Mouse (Mus musculus) brain, adult 2 months (tissue): ENCODE data around the gene Gm45713.
A peak's percentile ranks its signal among the peaks of the same experiment; 100 is the strongest.
"Not testable (repeated sequence)": the region's sequence is repeated elsewhere in the genome, so short reads cannot be mapped to it uniquely, and the experiment has no call there.

Experiments used
- DNase-seq: peaks from one replicate; pipeline ENCODE4 v3.0.0; 2011; ENCODE audit warnings: low read depth, low spot score

Gene Gm45713

GRCm38 (mm10) chr7:45144368-45145174 lies 8.5 kb upstream of the Gm45713 start:
- no peak for DNase-seq

- no peak for DNase-seq
These were observed 5.9 kb upstream of the Gm45713 start for GRCm38 (mm10) chr7:45141914-45142313.

- no peak for DNase-seq
These were observed 5.3 kb upstream of the Gm45713 start for GRCm38 (mm10) chr7:45141319-45141718.

GRCm38 (mm10) chr7:45139904-45140723 lies 4.1 kb upstream of the Gm45713 start:
- DNase-seq = no peak

GRCm38 (mm10) chr7:45138403-45138802 lies 2.4 kb upstream of the Gm45713 start:
- no peak for DNase-seq

GRCm38 (mm10) chr7:45137171-45138006 lies 1.4 kb upstream of the Gm45713 start:
- DNase-seq = no peak

- DNase-seq = no peak
These were observed 661 bp downstream of the Gm45713 start for GRCm38 (mm10) chr7:45135370-45135769.

GRCm38 (mm10) chr7:45134544-45135026 lies 1.4 kb downstream of the Gm45713 start:
- DNase-seq = no peak

DNA sequence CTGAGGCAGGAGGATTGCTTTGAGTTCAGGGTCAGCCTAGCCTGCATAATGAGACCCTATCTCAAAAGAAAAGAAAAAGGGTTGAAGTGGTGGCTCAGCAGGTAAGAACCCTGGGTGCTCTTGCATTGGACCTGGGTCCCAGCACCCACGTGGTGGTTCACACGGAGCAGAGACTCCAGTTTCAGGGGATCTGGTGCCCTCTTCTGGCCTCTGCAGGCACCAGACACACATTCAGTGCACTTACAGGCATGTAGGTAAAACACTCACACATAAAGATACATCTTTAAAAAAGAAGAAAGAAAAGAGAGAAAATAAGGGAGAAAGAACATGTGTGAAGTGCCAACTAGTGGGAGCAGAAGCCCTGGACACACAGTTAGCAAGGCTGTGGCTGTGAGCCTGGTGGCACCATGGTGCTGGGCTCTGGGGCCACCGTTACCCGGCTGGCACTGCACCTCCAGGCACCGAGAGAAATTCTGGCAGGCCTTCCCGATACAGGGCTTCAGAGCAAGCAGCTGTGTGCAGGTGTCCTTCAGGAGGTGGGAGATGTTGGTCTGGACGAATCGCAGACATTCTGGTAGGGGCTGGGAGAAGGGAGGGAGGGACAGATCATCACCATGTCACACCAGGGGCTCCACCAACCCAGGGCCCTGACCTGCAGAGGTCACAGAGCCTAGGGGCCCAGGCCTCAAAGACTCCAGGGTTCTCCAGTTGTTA lies 2.4 kb downstream of the Gm45713 start:
- no peak for DNase-seq

GRCm38 (mm10) chr7:45131850-45132249 lies 4.2 kb downstream of the Gm45713 start:
- DNase-seq = no peak

DNA sequence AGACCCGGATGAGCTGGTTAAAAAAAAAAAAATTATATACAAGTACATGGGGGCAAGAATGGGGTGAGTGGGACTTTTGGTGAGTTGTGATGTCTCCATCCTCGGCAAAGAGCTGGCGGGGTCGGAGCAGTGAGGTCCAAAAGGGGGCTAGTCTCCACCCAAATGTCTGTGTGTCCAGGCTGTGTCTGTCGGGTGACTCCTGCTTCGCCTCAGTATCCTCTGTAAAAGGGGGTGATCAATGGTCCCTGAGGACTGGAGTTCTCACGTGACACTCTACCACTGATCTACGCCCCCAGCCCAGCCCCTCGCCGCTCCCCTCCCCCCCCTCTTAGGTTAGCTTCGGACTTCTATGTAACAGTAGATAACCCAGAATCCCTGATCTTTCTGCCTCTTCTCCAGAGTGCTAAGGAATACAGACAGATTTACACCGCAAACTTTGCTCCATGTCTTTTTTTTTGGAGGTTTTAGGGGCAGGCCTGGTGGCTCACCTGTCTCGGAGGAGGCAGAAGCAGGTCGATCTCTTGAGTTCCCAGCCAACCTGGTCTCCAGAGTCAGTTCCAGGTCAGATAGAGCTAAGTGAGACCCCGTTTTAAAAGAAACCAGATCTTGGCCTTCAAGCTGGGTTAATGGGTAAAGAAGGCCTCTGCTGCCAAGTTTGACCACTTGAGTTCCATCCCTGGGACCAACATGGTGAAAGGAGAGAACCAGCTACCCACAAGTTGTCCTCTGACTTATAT lies 6.1 kb downstream of the Gm45713 start:
- DNase-seq = no peak

DNA sequence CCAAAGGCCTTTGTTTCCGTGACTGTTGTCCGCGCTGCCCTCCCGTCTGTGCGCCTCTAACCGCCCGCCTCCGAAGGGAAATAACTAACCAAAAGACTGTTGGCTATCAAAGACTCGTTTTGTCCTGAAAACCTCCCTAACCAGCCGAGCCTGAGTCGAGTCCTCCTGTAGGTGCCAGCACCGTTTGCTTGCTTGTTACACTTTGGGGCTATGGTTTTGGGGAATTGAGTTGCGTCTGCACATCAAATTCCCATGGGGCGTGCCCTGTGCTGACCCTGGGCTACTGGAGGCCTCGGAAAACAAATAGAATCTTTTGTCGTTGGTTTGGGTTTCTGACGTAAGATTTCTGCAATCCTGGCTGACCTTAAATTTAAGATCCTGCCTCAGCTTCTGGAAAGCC lies 6.7 kb downstream of the Gm45713 start:
- peak; percentile 46 for DNase-seq

GRCm38 (mm10) chr7:45128624-45129246 lies 7.3 kb downstream of the Gm45713 start, which contains the start of gene Rpl13a:
Gene Rpl13a (minus strand): TSS chr7:45128761.
- peak; percentile 100 for DNase-seq

DNA sequence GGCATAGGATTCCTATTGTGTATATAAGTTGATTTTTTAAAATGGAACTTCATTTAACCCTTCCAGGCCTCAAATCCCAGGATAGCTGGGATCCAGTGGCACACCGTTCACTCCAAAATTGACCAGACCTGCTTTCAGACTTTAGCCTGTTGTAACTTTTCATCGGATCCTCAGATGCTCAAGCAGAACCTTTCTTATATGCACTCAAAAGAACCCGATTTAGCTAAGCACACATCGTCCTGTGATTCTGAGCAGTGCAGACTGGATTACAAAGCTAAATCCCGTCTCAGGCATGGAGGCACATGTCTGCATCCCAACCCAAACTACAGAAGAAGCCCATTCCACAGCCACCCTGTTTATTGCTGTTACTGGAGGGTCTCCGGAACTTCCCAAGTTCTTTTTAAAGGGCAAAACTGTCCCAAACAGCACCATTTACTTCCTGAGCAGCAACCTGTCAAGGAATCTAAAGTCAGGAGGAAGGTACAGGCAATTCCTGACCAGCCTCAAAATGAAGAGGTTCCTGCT lies 8.3 kb downstream of the Gm45713 start:
- DNase-seq = no peak

GRCm38 (mm10) chr7:45126844-45127699 lies 9.0 kb downstream of the Gm45713 start:
- no peak for DNase-seq

GRCm38 (mm10) chr7:45126147-45126843 lies 9.7 kb downstream of the Gm45713 start:
- no peak for DNase-seq

- not testable (repeated sequence) for DNase-seq
These were observed 10.4 kb downstream of the Gm45713 start for GRCm38 (mm10) chr7:45125649-45126048.

DNA sequence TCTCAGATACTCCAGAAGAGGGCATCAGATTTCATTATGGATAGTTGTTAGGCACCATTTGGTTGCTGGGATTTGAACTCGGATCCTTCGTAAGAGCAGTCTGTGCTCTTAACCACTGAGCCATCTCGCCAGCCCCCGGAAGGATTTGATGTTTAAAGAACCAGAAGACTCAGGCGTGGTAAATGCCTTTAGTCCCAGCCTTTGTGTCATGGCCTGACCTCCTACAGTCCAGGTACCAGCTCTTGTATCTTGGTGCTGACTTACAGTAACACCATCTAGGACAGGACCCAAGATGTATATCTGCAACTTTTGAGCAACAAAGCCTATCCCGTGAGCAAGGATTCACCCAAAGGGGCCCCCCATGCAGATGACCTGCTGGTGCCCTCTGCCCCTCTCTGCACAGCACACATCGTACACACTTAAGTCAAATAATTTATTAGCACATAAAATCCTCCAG lies 10.9 kb downstream of the Gm45713 start:
- peak; percentile 18 for DNase-seq
